Mouse (Mus musculus) lung, embryonic 14.5 days (tissue): ENCODE measurements around the gene Shank1. TPM values are rescaled to one million over a fixed set of nuclear protein-coding genes. Genes with fewer than 3 reads are reported as not detected.

Experiments used
- ATAC-seq: fragments of 200-750 bp; cut with Nextera tagmentation; 2 replicates; pipeline ENCODE4 v1.8.0; 2017; ENCODE audit warnings: mild to moderate bottlenecking, moderate TSS enrichment, moderate library complexity; ENCODE audit not compliant: insufficient read depth
- DNase-seq: peaks from one replicate; pipeline ENCODE4 v3.0.0-alpha.2; 2015
- H3K27ac ChIP-seq: fragments of 300-500 bp; sonication (generic); 2 replicates; pipeline ENCODE4 v1.5.1; 2014; ENCODE audit warnings: low read depth, mild to moderate bottlenecking, moderate library complexity
- H3K27me3 ChIP-seq: fragments of 300-500 bp; sonication (generic); 2 replicates; pipeline ENCODE4 v1.6.1; 2014; ENCODE audit warnings: low read length, control low read depth; ENCODE audit not compliant: insufficient read depth
- H3K36me3 ChIP-seq: fragments of 300-500 bp; sonication (generic); 2 replicates; pipeline ENCODE4 v1.6.1; 2014; ENCODE audit warnings: control low read depth; ENCODE audit not compliant: insufficient read depth
- H3K4me1 ChIP-seq: fragments of 300-500 bp; sonication (generic); 2 replicates; pipeline ENCODE4 v1.6.1; 2014; ENCODE audit warnings: antibody characterized with exemption, control low read depth; ENCODE audit not compliant: insufficient read depth
- H3K4me2 ChIP-seq: fragments of 300-500 bp; sonication (generic); 2 replicates; pipeline ENCODE4 v1.6.1; 2014; ENCODE audit warnings: mild to moderate bottlenecking
- H3K4me3 ChIP-seq: fragments of 300-500 bp; sonication (generic); 2 replicates; pipeline ENCODE4 v1.5.1; 2014; ENCODE audit warnings: low read depth, low read length
- H3K9ac ChIP-seq: fragments of 300-500 bp; sonication (generic); 2 replicates; pipeline ENCODE4 v1.6.1; 2014
- H3K9me3 ChIP-seq: fragments of 300-500 bp; sonication (generic); 2 replicates; pipeline ENCODE4 v1.6.1; 2016; ENCODE audit warnings: low read depth, low read length, control low read depth
- CTCF ChIP-seq: IDR thresholded peaks from 2 replicates; pipeline ENCODE4 v1.5.1; 2016; ENCODE audit warnings: antibody characterized with exemption, low read depth
- WGBS: fragments of 180-500 bp; shearing (Covaris S2); extraction: QIAGEN DNeasy Blood & Tissue Kit; methylation state at CpG from one replicate; pipeline ENCODE4 v1.1.7; 2014; 5-methylcytosine and 5-hydroxymethylcytosine counted together
- polyA plus RNA-seq: library from polyadenylated mRNA; unstranded; fragments of >200 nt; fragmentation: Nextera tagmentation; extraction: Ambion mirVana; gene quantifications from 2 replicates; pipeline ENCODE4 v1.2.1, GENCODE M21; 2014

The Shank1 gene
- polyA plus RNA-seq, 1 experiment from 2014 or later, result 1.6 TPM

GRCm38 (mm10) chr7:44310878-44311712, 1.0 kb downstream of the Shank1 start:
- ATAC-seq (peak; percentile 30), DNase-seq (peak; percentile 33)

DNA sequence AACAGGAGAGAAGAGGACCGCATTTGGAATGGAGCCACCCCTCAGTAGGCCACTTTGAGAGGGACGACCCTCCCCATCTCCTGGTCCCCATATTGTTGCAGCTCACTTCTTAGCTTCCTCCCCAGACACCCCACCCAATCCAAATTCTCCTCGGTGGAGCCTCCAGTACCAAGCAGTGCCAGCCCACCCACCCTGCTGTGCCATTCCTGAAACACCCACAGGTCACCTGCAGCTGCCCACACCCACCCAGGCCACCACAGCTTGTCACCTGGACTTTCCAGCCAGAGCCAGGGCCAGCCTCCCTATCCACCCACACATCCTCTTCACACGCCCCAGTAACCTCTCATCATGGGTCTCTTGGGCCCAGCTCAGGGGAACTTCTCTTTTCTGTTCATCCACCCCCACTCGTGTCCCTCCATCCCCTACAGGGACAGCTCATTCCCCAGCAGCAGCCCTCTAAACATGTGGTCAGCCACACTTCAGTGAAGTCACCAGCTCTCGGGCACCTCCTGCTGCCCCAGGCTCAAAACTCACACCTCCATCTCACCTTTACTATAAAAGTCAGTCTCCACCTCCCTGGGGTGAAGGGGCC, 1.8 kb downstream of the Shank1 start:
- no peak overlapping the region for H3K9ac ChIP-seq
- H3K9me3 ChIP-seq, result no peaks in the 10 kb centered on the region
- no peak; the same call in 1 of the 2 replicates for TF ChIP-seq CTCF
- no peak overlapping the region for H3K27ac ChIP-seq
- DNase-seq (no peak), ATAC-seq (no peak)
- H3K4me1 ChIP-seq, result no peaks in the 10 kb centered on the region
- H3K4me3 ChIP-seq, result no peak overlapping the region
- H3K27me3 ChIP-seq, result peaks cover 19% of the 10 kb centered on the region
- H3K36me3 ChIP-seq, result no peaks in the 10 kb centered on the region
- WGBS, result 19% methylated on average over 6 of the region's 6 CpGs
- peak overlapping the region; percentile 92 for H3K4me2 ChIP-seq

More at GRCm38 (mm10) chr7:44310878-44311712, 1.0 kb downstream of the Shank1 start:
- peaks cover under 1% of the 10 kb centered on the region; the same call in 1 of the 2 replicates for H3K4me1 ChIP-seq
- peaks cover 19% of the 10 kb centered on the region for H3K27me3 ChIP-seq
- no peaks in the 10 kb centered on the region for H3K36me3 ChIP-seq
- H3K27ac ChIP-seq, result no peak overlapping the region
- H3K4me2 ChIP-seq, result peak overlapping the region; percentile 92
- no peak for TF ChIP-seq CTCF
- peak overlapping the region; percentile 52 for H3K9ac ChIP-seq
- WGBS, result under 1% methylated on average over 38 of the region's 38 CpGs
- H3K9me3 ChIP-seq, result no peaks in the 10 kb centered on the region
- H3K4me3 ChIP-seq, result peak overlapping the region; percentile 46

DNA sequence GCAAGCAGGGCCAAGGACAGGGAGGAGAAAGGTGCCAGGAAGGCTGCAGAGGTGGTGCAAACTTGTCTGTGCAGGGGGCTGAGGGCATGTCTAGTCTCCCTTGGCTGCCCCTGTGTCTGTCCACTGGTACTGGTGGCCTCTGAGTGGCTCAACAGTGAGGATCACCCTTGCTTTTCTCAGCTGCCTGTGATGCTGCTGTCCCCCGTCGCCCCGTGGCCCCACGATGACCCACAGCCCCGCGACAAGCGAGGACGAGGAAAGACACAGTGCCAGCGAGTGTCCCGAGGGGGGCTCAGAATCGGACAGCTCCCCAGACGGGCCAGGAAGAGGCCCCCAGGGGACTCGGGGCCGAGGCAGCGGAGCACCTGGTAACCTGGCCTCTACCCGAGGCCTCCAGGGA, 2.4 kb downstream of the Shank1 start:
- H3K9ac ChIP-seq, result no peak overlapping the region
- no peak overlapping the region for H3K4me3 ChIP-seq
- 48% methylated on average over 16 of the region's 16 CpGs for WGBS
- H3K4me2 ChIP-seq, result no peak overlapping the region
- H3K36me3 ChIP-seq, result no peaks in the 10 kb centered on the region
- TF ChIP-seq CTCF, result no peak
- no peak overlapping the region for H3K27ac ChIP-seq
- no peaks in the 10 kb centered on the region for H3K9me3 ChIP-seq
- H3K4me1 ChIP-seq, result no peaks in the 10 kb centered on the region
- peaks cover 19% of the 10 kb centered on the region for H3K27me3 ChIP-seq
- DNase-seq (no peak), ATAC-seq (no peak)

DNA sequence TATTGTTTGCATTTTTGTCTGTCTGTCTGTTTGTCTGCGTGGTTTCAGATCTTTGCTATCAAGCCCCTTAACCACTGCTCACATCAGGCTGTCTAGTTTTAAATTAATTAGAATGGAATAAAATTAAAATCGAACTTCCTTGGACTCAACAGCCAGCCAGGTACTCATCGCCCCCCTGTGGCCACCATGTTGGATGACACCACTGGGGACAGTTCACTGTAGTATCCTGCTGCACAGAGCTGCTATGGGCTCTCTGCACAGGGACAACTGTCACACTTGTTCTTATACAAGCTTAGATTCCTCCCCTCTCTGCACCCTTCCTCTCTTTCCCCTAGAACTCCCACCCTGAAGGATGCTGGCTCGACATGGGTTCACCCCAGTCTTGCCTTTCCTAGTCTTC, 7.9 kb downstream of the Shank1 start:
- H3K36me3 ChIP-seq, result no peaks in the 10 kb centered on the region
- ATAC-seq, result no peak
- no peak overlapping the region for H3K4me3 ChIP-seq
- no peak overlapping the region for H3K4me2 ChIP-seq
- H3K27me3 ChIP-seq, result 0 out of 2 replicates have a peak, but pooled peaks cover 2% of the 10 kb centered on the region
- no peak overlapping the region for H3K27ac ChIP-seq
- TF ChIP-seq CTCF, result peak; percentile 62
- no peaks in the 10 kb centered on the region for H3K4me1 ChIP-seq
- H3K9me3 ChIP-seq, result no peaks in the 10 kb centered on the region
- DNase-seq, result peak; percentile 44
- 31% methylated on average over 4 of the region's 4 CpGs for WGBS
- H3K9ac ChIP-seq, result no peak overlapping the region

DNA sequence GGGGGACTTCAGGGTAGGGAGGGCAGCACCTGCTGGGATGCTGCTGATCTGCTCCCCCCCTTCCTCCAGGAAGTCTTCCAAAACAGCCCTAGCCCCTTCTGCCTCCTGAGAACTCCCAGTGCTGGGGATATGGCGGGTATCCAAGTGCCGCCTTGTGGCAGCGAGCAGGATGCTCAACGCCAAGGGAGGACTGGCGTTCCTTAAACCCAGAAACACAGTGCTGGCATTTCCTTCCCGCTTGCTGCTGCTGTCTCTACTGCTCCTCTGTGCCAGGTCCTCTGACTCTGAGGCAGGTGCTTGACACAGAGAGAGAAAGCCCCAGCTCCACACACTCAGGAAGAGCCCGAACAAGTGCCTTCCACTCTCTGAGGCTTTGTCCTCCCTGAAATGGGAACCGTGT, 10.8 kb downstream of the Shank1 start:
- Histone ChIP-seq H3K4me2 (no peak overlapping the region), H3K9me3 (no peaks in the 10 kb centered on the region), H3K4me3 (no peak overlapping the region), H3K27me3 (no peaks in the 10 kb centered on the region), H3K9ac (no peak overlapping the region), H3K27ac (no peak overlapping the region), H3K4me1 (no peaks in the 10 kb centered on the region), H3K36me3 (no peaks in the 10 kb centered on the region)
- TF ChIP-seq CTCF, result no peak
- ATAC-seq (no peak), DNase-seq (no peak)
- 49% methylated on average over 8 of the region's 8 CpGs for WGBS

- H3K27me3 ChIP-seq, result no peaks in the 10 kb centered on the region
- ATAC-seq, result no peak
- H3K4me2 ChIP-seq, result no peak overlapping the region
- TF ChIP-seq CTCF, result no peak
- H3K36me3 ChIP-seq, result no peaks in the 10 kb centered on the region
- H3K4me1 ChIP-seq, result no peaks in the 10 kb centered on the region
- H3K27ac ChIP-seq, result no peak overlapping the region
- DNase-seq, result no peak
- no peak overlapping the region for H3K4me3 ChIP-seq
- H3K9ac ChIP-seq, result no peak overlapping the region
- no peaks in the 10 kb centered on the region for H3K9me3 ChIP-seq
- WGBS, result 94% methylated on average over 1 of the region's 1 CpGs
Measured at GRCm38 (mm10) chr7:44322290-44322689, 12.2 kb downstream of the Shank1 start.

DNA sequence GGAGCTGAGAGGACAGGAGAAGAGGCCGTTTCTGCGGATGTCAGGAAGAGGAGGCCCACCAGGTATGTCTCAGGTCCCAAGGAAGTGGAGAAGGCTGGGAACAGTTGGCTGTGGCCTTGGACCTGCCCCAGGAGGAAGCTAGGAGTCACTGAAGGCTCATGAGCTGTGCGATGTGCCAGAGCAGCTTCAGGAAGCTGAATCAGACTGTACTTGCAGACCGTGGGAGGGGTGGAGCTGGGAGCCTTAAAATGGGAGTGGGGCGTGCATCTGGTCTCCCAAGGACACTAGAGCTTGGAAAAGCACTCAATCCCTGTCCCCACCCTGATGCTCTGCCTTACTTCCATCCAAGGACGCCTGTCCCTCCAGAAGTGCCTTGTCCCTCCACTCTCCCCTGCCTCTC, 16.6 kb downstream of the Shank1 start:
- TF ChIP-seq CTCF, result no peak
- Histone ChIP-seq H3K27ac (no peak overlapping the region), H3K4me2 (no peak overlapping the region), H3K9me3 (no peaks in the 10 kb centered on the region), H3K9ac (no peak overlapping the region), H3K27me3 (no peaks in the 10 kb centered on the region), H3K4me3 (no peak overlapping the region), H3K36me3 (no peaks in the 10 kb centered on the region), H3K4me1 (no peaks in the 10 kb centered on the region)
- ATAC-seq (no peak), DNase-seq (no peak)
- 38% methylated on average over 6 of the region's 6 CpGs for WGBS
